Mouse (Mus musculus): Measurements from ENCODE around the gene Dusp16. TPM values are rescaled to one million over a fixed set of nuclear protein-coding genes. Genes with fewer than 3 reads are reported as not detected.

Dusp16 gene
- total and polyA plus RNA-seq, 2 experiments from 2014 or later = 3.2 to 3.9 TPM

- H3K9ac ChIP-seq (replicated peaks; ENCODE audit: low read length, poor library complexity, severe bottlenecking) = no peak overlapping the region
- H3K4me1 ChIP-seq (ENCODE audit: insufficient read depth, low read length) = no peaks in the 10 kb centered on the region
- H3K9me3 ChIP-seq (ENCODE audit: low read length) = no peaks in the 10 kb centered on the region
- H3K4me2 ChIP-seq (ENCODE audit: low read depth, low read length, poor library complexity, severe bottlenecking) = no peak overlapping the region
- H3K27ac ChIP-seq (ENCODE audit: low read depth, low read length) = no peak overlapping the region
- ATAC-seq (ENCODE audit: low FRiP score) = no peak
- no peak for TF ChIP-seq CTCF (IDR thresholded peaks at IDR 0.05)
- no peaks in the 10 kb centered on the region for H3K27me3 ChIP-seq (ENCODE audit: insufficient read depth, low read length)
- H3K4me3 ChIP-seq (ENCODE audit: low read depth, low read length) = no peak overlapping the region
- no peak for DNase-seq (ENCODE audit: low spot score)
- WGBS = 92% methylated on average over 4 of the region's 4 CpGs
- no peaks in the 10 kb centered on the region for H3K36me3 ChIP-seq (ENCODE audit: insufficient read depth, low read length)
Observed at GRCm38 (mm10) chr6:134756058-134756457, 36.4 kb downstream of the Dusp16 start.

GRCm38 (mm10) chr6:134753858-134754257, 38.6 kb downstream of the Dusp16 start:
- H3K27ac ChIP-seq (ENCODE audit: low read depth, low read length) = no peak overlapping the region
- ATAC-seq (ENCODE audit: low FRiP score) (no peak), DNase-seq (ENCODE audit: low spot score) (no peak)
- no peak overlapping the region for H3K4me3 ChIP-seq (ENCODE audit: low read depth, low read length)
- 91% methylated on average over 11 of the region's 11 CpGs for WGBS
- H3K9ac ChIP-seq (replicated peaks; ENCODE audit: low read length, poor library complexity, severe bottlenecking) = no peak overlapping the region
- no peaks in the 10 kb centered on the region for H3K27me3 ChIP-seq (ENCODE audit: insufficient read depth, low read length)
- H3K36me3 ChIP-seq (ENCODE audit: insufficient read depth, low read length) = no peaks in the 10 kb centered on the region
- H3K4me2 ChIP-seq (ENCODE audit: low read depth, low read length, poor library complexity, severe bottlenecking) = no peak overlapping the region
- no peak for TF ChIP-seq CTCF (IDR thresholded peaks at IDR 0.05)
- H3K4me1 ChIP-seq (ENCODE audit: insufficient read depth, low read length) = no peaks in the 10 kb centered on the region
- no peaks in the 10 kb centered on the region for H3K9me3 ChIP-seq (ENCODE audit: low read length)

GRCm38 (mm10) chr6:134753412-134753811, 39.0 kb downstream of the Dusp16 start:
- DNase-seq (ENCODE audit: low spot score) (no peak), ATAC-seq (ENCODE audit: low FRiP score) (no peak)
- Histone ChIP-seq H3K9ac (replicated peaks; ENCODE audit: low read length, poor library complexity, severe bottlenecking) (no peak overlapping the region), H3K9me3 (ENCODE audit: low read length) (no peaks in the 10 kb centered on the region), H3K4me2 (ENCODE audit: low read depth, low read length, poor library complexity, severe bottlenecking) (no peak overlapping the region), H3K27ac (ENCODE audit: low read depth, low read length) (no peak overlapping the region), H3K36me3 (ENCODE audit: insufficient read depth, low read length) (no peaks in the 10 kb centered on the region), H3K27me3 (ENCODE audit: insufficient read depth, low read length) (no peaks in the 10 kb centered on the region), H3K4me3 (ENCODE audit: low read depth, low read length) (no peak overlapping the region), H3K4me1 (ENCODE audit: insufficient read depth, low read length) (no peaks in the 10 kb centered on the region)
- no peak for TF ChIP-seq CTCF (IDR thresholded peaks at IDR 0.05)
- WGBS = 94% methylated on average over 4 of the region's 4 CpGs

- no peak overlapping the region for H3K4me2 ChIP-seq (ENCODE audit: low read depth, low read length, poor library complexity, severe bottlenecking)
- H3K4me3 ChIP-seq (ENCODE audit: low read depth, low read length) = no peak overlapping the region
- H3K36me3 ChIP-seq (ENCODE audit: insufficient read depth, low read length) = no peaks in the 10 kb centered on the region
- H3K4me1 ChIP-seq (ENCODE audit: insufficient read depth, low read length) = no peaks in the 10 kb centered on the region
- H3K27ac ChIP-seq (ENCODE audit: low read depth, low read length) = no peak overlapping the region
- DNase-seq (ENCODE audit: low spot score) = no peak
- no peak overlapping the region for H3K9ac ChIP-seq (replicated peaks; ENCODE audit: low read length, poor library complexity, severe bottlenecking)
- WGBS = 93% methylated on average over 5 of the region's 5 CpGs
- H3K9me3 ChIP-seq (ENCODE audit: low read length) = no peaks in the 10 kb centered on the region
- no peak for TF ChIP-seq CTCF (IDR thresholded peaks at IDR 0.05)
- no peak for ATAC-seq (ENCODE audit: low FRiP score)
- H3K27me3 ChIP-seq (ENCODE audit: insufficient read depth, low read length) = no peaks in the 10 kb centered on the region
Observed at GRCm38 (mm10) chr6:134751883-134752647, 40.4 kb downstream of the Dusp16 start.

- Histone ChIP-seq H3K27me3 (ENCODE audit: insufficient read depth, low read length) (no peaks in the 10 kb centered on the region), H3K9ac (replicated peaks; ENCODE audit: low read length, poor library complexity, severe bottlenecking) (no peak overlapping the region), H3K36me3 (ENCODE audit: insufficient read depth, low read length) (no peaks in the 10 kb centered on the region), H3K9me3 (ENCODE audit: low read length) (no peaks in the 10 kb centered on the region), H3K4me3 (ENCODE audit: low read depth, low read length) (no peak overlapping the region), H3K4me2 (ENCODE audit: low read depth, low read length, poor library complexity, severe bottlenecking) (no peak overlapping the region), H3K4me1 (ENCODE audit: insufficient read depth, low read length) (no peaks in the 10 kb centered on the region), H3K27ac (ENCODE audit: low read depth, low read length) (no peak overlapping the region)
- no peak for ATAC-seq (ENCODE audit: low FRiP score)
- DNase-seq (ENCODE audit: low spot score) = no peak
- 94% methylated on average over 4 of the region's 4 CpGs for WGBS
- no peak for TF ChIP-seq CTCF (IDR thresholded peaks at IDR 0.05)
Observed at GRCm38 (mm10) chr6:134751087-134751486, 41.3 kb downstream of the Dusp16 start.

GRCm38 (mm10) chr6:134748126-134748525, 44.3 kb downstream of the Dusp16 start:
- H3K27ac ChIP-seq (ENCODE audit: low read depth, low read length) = no peak overlapping the region
- 84% methylated on average over 3 of the region's 3 CpGs for WGBS

More at GRCm38 (mm10) chr6:134748126-134748525, 44.3 kb downstream of the Dusp16 start:
- DNase-seq (ENCODE audit: low spot score) = no peak
- no peaks in the 10 kb centered on the region for H3K4me1 ChIP-seq (ENCODE audit: insufficient read depth, low read length)
- no peak overlapping the region for H3K9ac ChIP-seq (replicated peaks; ENCODE audit: low read length, poor library complexity, severe bottlenecking)
- ATAC-seq (ENCODE audit: low FRiP score) = no peak
- no peak overlapping the region for H3K4me2 ChIP-seq (ENCODE audit: low read depth, low read length, poor library complexity, severe bottlenecking)
- no peaks in the 10 kb centered on the region for H3K27me3 ChIP-seq (ENCODE audit: insufficient read depth, low read length)
- no peak overlapping the region for H3K4me3 ChIP-seq (ENCODE audit: low read depth, low read length)
- TF ChIP-seq CTCF (IDR thresholded peaks at IDR 0.05) = no peak
- no peaks in the 10 kb centered on the region for H3K36me3 ChIP-seq (ENCODE audit: insufficient read depth, low read length)
- H3K9me3 ChIP-seq (ENCODE audit: low read length) = no peaks in the 10 kb centered on the region

All from midbrain, postnatal 0 days (tissue).